Mouse (Mus musculus) ovary, adult 18-20 months (tissue): ENCODE results near the gene Cdh24.
"Not testable (repeated sequence)": the region's sequence is repeated elsewhere in the genome, so short reads cannot be mapped to it uniquely, and the experiment has no call there.

Source experiments
- DNase-seq: peaks from one replicate; pipeline ENCODE4 v3.0.0; 2022; ENCODE audit warnings: low spot score, mixed read lengths

The Cdh24 gene

DNA sequence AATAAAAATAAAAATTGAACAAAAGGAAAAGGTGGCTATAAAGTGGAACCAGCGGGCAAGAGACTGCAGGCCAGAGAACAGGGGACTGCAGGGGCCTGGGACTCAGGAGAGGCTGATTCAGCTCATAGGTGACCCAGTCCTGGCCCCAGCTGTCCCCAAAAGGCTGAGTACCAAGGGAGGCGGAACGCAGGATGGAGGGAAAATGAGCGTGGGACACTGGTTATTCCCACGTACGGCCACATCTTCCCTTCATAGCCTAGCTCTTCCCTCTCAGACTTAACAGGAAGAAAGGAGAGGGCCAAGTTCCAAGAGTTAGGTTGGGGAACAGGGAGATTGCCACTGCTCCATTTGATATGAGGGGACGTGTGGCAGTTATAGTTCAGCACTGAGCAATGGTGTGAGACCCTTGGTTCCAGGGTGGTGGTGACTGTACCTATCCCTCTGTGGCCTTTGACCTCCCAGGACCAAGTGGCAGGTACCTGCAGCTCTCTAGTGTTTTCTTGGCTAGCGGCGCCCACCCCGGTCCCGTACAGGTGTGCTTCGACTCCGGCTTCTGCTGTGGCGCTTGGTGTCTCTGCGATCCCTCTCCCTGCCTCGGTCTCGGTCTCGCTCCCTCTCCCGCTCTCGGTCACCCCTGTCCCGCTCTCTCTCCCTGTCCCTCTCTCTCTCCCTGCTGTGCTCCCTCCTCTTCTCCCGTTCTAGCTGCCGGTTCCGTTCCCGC, 1.2 kb upstream of the Cdh24 start:
- DNase-seq = no peak

DNA sequence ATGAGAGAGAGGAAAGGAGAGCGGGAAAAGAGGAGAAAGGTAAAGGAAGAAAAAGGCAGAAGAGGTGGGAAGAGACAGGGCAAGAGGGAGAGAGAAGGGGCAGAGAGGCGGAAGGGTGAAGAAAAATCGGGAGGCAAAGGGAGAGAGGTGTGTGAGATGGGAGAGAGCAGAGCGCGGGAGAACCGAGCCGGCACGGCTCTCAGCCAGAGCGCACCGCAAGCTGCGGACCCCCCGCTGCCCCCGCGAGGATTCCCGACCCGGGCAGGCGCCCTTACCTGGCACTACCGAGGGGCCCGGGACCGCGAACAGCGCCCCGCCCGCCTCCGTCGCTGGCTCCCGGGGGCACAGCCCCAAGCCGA, 239 bp downstream of the Cdh24 start, which contains the start of gene Gm17606:
Gm17606 (plus strand) TSS at position 7 of the 359 bp plus-strand sequence.
- DNase-seq = no peak

DNA sequence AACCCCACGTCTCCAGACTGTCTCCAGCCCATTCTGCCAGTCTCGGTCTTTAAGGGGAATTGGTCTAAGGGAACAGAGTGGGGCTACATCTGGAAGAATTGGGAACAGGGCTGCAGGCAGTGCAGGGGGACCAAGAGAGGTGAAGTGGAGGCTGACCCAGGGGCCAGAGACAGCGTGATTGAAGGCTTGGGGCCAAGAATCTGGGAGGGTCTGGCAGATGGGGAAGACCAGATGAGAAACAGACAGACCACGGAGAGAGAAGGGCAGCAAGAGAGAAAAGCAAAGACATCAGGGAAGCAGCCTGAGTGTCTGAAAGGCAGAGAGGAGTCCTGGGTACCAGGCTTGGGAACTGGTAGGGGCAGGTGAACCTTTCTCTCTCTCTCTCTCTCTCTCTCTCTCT, 1.0 kb downstream of the Cdh24 start:
- DNase-seq = no peak

DNA sequence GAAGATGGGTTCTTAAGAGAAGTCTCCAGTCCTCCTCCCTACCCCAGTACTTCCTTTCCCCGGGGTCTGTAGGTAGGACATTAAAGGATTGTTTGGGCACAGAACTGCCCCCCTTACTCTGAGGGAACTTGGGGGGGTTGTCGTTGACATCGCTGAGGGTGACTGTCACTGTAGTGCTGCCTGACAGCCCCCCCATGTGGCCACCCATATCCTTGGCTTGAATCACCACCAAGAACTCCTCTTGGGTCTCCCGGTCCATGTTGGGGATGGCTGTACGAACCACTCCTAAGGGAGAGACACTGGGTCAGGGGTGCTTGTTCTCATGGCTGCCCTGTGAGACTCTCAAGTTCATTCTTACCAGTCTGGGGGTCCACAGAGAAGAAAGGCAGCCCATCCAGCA, 3.0 kb downstream of the Cdh24 start:
- no peak for DNase-seq

DNA sequence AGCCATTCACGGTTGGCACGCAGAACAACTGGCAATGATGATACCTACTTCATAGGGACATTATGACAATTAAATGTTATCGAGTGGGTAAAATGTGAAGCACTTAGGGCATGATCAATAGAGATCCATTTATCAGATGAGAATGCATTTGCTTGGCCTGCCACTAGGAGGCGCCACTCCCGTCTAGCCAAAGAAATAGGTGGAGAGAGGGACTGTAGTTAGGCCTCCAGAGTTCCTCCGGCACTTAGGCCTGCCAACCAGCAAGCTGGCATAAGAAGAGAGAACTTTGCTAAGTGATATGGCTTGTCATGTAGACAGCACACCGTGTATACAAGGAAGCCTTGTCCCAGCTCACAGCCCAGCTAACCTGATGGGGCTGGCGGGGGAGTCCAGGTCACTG, 4.2 kb downstream of the Cdh24 start:
- no peak for DNase-seq

DNA sequence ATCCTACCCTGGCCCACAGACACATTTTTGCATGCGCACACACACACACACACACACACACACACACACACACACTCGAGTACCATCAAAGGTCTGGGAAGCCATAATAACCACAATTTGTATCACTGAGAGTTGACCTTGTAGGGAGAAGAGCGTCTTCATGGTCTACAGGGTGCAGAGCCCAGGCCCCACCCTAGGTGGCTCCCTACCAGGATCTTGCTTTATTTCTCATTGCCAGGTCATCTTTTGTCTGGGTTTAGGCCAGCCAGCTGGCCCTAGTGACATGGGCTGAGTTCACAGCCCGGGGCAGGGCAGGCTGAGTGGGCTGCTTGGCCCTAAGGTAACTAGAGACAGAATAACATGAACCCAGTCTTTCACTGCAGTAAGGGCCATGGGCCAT, 7.0 kb downstream of the Cdh24 start:
- DNase-seq = no peak

DNA sequence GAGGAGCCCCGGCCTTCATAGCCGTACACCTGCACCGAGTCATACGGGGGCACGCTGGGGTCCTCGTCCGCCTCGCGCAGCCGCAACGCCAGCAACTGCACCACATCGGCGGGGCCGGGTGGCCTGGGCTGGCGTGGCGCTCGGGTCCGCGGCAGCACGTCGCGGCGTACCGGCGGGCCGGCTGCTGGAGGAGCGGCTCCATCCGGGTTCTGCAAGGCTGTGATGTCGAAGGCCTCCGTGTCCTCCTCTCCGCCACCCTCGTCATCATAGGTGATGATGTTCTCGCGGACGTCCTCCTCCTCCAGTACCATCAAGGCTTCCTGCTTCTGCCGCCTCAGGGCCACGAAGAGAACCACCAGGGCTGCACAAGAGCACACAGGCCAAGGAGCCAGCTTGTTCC, 8.9 kb downstream of the Cdh24 start:
- no peak for DNase-seq

DNA sequence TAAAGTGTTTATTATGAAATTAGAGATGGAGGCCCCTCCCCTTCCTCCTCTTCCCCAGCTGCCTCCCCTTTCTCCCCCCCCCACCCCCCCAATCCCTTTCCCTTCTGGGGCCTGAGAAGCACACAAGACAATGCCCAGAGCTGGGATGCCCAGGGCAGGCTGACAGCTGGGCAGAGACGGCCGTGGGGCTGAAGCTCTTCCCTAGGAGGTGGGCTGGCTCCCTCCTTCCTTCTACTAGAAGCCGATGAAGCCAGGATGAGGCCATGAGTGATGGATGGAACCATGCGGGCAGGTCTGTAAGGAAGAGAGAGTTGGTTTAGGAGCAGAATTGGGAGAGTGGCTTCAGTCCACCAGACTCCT, 9.9 kb downstream of the Cdh24 start:
- DNase-seq = no peak

DNA sequence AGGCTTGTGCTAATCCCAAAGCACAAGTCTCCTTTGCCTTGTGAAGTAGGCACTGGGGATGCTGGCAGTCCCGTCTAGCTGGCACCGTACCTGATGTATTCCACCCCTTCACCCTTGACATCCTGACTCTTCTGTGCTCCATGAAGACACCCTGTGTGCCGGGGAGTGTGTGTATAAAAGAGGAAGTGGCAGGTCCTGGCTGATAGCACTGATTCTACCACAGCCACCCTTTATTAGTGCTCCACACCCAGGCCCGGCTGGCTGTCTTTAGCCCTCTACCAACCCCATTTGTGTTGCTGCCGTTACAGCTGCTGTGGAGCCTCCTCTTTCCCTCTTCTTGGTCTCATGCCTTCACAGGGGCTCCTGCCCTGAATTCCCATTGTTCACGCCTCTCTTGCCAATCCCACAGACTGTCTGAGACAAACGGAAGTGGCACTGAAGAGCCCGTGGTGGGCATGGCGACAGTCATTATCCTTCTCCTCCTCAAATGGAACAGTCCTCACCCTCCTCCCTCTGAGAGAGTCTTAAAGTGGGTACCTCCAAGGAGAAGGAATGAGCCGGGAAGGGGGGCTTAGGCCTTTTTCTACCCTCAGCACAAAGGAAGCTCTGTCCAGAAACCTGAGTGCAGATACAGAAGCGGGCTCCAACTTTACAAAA, 10.5 kb downstream of the Cdh24 start:
- DNase-seq = no peak

DNA sequence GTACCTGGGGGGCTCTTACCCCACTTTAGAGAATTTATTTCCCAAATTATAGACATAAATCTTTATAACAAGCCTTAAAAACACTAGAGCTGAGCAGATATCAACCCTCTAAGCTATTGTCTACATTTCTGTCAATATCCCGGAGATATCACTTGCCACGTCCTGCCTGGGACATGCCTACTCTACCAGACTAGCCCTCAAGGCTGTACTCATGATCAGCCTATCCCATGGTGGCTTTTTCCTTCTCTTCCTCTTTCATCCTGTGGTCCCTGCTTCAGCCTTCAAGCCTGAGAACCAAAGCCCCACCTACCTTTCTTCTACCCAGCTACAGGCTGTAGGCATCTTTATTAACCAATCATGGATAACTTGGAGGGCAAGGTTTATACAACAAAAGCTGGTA, 11.4 kb downstream of the Cdh24 start:
- DNase-seq = no peak

DNA sequence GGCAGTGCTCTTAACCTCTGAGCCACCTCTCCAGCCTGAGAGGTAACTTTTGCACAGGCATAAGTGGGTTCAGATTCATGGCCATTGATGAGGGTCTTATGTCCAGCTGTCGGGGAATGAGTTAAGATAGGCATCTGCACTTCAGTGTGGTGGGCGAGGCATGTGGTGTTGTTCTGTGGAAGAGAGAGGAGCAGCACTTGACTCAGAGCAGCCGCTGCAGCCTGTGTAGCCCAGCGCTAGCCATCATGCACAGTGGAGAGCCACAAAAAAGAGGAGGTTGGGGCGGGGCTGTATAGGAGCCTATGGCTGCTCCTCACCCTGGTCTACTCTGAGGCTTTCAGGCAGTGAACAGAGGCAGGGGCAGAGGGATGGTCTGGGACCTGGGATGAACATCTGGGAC, 13.1 kb downstream of the Cdh24 start:
- no peak for DNase-seq

DNA sequence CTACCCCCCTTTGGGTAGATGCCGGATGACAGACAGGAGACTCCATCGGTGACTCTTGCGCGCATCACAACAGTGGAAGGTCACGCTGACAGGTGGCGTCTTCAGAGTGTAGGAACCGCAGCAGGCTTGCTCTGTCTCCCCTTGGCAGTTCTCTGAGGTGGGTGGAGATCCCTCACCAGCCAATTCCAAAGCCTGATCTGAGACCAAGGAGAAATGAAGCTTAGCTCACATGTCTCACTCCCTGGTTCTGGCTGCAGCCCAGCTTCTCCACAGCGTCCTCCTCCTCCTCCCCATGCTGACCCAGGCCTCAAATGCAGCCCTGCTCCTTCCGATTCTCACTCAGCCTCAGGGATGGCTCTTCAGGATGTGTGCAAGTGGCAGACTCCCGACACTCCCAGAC, 16.2 kb downstream of the Cdh24 start:
- no peak for DNase-seq

DNA sequence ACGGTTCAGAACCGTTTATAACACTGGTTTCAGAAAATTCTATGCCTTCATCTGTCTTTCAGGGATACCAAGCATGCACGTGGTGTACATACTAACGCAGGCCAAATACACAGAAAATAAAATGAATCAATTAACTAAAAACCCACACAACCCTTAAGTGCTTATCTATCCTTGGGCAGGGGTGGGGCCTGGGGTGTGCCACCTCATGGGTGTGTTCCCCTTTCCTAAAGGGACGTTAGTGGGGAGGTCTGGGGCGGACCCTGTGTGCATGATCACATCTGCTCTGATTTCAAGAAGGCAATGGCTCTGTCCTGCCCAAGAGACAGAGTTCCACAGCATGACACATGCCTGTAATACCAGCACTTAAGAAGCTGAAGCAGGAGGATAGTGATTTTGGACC, 17.8 kb downstream of the Cdh24 start:
- no peak for DNase-seq

DNA sequence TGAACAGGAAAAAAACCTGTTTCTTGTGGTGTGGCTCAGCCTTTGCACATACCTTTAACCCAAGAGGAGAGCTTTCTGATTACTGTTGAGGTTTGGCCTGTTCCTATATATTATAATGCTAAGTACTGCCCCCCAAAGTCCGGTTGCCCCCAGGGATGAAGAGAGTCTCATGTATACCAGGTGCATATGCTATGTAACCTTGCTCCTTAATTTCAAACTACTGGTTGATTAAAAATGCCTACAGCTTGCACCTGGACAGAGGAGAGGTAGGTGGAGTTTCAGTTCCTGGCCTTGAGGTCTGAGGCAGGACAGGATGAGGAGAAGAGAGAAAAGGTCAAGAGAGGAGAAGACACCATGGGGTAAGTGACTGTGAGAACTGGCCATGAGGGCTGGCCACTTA, 20.0 kb downstream of the Cdh24 start, which contains the start of gene Psmb11:
Psmb11 (plus strand) TSS at position 301 of the 400 bp plus-strand sequence.
- no peak for DNase-seq

DNA sequence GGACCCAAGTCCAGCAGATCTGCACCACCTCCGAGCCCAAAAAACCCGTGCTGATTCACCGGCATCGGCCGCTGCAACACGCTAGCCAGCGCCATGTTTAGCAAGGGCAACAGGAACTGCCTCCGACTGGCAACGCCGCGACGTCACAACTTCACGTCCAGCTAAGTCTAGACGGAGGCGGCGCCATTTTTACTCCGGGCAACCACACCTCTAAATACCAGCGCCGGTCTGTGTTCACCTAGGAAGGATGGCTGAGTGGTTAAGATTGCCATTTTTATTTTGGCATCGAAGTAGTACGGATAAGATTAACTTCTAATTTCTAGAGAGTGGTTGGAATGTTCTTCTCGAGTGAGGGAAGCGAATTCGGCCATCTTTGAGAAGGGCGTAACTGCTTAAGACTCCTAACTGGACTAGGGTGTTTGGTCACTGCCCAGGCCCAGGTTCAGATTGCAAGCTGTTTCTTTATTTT, 23.2 kb downstream of the Cdh24 start, which contains the start of gene Psmb5:
Psmb5 (minus strand) TSS at position 126 of the 469 bp plus-strand sequence.
- DNase-seq = peak; percentile 78

DNA sequence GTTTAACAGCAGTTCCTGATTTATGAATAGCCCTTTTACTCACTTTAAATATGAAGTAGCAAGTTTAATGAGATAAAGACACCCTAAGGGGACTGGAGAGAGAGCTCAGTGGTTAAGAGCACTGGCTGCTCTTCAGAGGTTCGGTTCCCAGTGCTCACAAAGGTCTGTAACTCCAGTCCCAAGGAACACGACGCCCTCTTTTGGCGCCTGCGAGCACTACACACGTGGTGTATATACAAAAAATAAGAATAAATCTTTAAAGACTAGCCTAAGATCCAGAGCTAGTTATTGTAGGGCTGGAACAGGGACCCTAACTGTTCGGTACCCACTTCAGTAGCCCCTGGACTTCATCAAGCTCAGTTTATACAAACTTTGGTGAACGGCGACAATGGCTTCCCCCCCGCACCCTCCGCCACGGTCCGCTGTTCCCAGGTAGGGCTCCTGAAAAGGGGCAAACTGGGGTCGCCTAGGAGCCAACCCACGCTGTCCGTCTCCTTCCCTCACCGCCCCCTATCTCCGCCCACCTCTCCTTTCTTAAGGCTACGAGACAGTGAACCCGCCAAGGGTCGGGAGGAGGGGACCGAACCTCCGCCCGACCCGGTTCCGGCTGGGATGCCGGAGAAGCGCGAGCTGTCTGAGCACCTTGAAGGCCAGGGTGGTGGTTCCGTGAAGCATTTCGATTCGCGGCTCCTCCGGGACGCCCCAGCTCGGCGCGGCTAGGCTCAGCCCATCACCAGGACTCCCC, 23.8 kb downstream of the Cdh24 start:
- no peak for DNase-seq

DNA sequence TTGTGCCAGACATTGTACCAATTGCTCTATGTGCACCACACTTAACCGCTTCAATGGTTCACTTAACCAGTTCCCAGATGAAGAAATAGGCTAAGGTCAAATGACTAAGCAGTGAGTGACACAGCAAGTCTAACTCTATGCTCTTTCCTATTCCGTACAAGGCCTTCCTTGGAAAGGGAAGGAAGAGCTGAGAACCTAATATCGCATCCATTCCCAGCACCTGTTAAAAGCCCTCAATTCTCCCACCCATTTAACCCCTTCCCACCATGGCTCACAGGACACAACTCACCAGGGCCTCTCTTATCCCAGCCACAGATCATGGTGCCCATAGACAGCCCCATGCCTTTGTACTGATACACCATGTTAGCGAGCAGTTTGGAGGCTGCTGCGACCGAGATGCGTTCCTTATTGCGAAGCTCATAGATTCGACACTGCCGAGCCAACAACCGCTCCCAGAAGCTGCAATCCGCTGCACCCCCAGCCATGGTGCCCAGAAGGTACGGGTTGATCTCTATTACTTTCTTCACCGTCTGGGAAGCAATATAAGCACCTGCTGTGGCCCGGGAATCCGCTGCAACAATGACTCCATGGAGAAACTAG, 24.8 kb downstream of the Cdh24 start:
- no peak for DNase-seq

DNA sequence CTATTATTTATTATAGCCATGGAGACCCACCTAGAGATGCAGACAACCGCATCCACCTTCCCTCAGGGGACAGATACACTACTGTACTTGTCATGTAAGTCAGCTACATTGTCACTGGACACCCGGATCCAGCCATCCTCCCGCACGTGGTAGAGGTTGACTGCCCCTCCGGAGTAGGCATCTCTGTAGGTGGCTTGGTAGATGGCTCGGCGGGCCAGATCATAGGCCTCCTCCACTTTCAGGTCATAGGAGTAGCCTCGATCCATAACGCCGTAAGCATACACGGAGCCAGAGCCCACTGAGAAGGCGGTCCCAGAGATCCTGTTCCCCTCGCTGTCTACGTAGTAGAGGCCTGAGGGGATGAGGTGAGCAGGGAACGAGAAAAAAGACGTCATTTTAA, 27.0 kb downstream of the Cdh24 start:
- not testable (repeated sequence) for DNase-seq

DNA sequence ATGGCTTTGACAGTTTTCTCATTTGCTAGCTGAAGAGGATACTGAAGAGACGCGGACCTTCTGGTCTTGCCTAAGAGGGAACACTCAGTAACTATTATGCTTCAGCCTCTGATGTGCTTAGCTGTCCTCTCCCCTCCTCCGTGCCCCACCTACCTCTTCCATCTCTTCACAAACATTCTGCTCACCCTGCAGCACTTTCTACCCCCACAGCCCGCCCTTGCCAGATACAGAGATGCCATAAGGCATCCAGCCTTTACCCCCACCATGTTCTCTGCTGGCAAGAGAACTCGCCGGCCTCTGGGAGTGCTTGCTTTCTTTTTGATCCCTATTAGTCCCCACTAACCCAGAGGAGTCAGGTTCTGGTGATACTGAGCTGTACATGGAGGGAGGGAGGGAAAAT, 30.5 kb downstream of the Cdh24 start:
- DNase-seq = no peak

DNA sequence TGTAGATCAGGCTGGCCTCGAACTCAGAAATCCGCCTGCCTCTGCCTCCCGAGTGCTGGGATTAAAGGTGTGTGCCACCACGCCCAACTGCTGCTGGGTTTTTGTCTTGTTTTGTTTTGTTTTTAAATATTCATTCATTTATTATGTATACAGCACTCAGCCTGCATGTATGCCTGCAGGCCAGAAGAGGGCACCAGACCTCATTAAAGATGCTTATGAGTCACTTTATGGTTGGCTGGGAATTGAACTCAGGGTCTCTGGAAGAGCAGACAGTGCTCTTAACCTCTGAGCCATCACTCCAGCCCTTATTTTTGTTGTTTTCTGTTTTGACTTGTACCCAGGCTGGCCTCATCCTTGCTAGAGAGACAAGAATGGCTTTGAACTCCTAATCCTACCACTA, 31.2 kb downstream of the Cdh24 start:
- DNase-seq = no peak

DNA sequence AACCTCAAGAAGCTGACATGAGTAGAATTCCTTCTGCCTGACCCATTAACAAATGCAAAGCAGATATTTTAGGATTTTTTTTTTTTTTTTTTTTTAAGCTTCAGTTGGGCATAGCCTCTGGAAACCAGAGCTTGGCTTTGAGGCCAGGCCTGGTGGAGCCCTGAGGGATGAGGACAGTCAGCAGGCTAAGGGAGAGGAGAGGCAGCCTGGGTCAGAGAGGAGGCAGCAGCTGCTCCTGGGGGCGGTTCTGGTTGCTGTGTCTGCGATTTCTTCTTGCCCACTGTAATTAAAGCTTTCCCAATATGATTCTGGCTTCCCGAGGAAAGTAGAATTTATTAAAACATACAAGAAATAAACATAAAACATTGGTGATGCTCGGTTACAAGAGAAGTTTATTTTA, 31.9 kb downstream of the Cdh24 start:
- DNase-seq = no peak

DNA sequence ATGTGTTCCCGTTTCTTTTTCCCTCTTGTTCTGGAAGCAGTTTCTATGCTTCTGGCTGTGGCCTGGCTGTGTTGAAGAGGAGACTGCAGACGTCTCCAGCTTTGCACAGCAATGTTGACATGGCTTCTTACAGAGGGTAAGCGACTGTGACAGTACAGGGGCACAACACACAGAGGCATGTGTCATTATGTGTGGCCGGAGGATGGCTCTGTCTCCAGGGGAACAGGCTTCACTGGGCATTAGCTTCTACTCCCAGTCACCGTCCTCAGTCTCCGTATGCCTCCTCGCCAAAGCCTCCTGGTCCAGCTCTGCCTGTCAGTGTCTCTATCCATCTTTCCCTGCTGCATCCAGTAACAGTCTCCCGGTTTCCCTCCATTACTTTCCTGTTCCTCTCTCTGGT, 33.9 kb downstream of the Cdh24 start:
- no peak for DNase-seq
